Mouse (Mus musculus): Measurements from ENCODE around the gene Ncoa3.
A peak's percentile ranks its signal among the peaks of the same experiment; 100 is the strongest.

- peak; percentile 37 for TF ChIP-seq CTCF (IDR thresholded peaks at IDR 0.05; ENCODE audit: low read depth)
- TF ChIP-seq EP300 (IDR thresholded peaks at IDR 0.05; ENCODE audit: low read depth): no peak
Measured at GRCm38 (mm10) chr2:166003004-166003403, 10.6 kb downstream of the Ncoa3 start.

Data from liver, postnatal 0 days (tissue).